Mouse (Mus musculus) fibroblast of lung, adult 2 months (primary cell): Measurements from ENCODE around the gene Phldb1.
A peak's percentile ranks its signal among the peaks of the same experiment; 100 is the strongest.
"Not testable (repeated sequence)": the region's sequence is repeated elsewhere in the genome, so short reads cannot be mapped to it uniquely, and the experiment has no call there.

Experiments
- DNase-seq: peaks from one replicate; pipeline ENCODE4 v3.0.0-alpha.2; 2011; ENCODE audit warnings: low read depth

Phldb1 gene

DNA sequence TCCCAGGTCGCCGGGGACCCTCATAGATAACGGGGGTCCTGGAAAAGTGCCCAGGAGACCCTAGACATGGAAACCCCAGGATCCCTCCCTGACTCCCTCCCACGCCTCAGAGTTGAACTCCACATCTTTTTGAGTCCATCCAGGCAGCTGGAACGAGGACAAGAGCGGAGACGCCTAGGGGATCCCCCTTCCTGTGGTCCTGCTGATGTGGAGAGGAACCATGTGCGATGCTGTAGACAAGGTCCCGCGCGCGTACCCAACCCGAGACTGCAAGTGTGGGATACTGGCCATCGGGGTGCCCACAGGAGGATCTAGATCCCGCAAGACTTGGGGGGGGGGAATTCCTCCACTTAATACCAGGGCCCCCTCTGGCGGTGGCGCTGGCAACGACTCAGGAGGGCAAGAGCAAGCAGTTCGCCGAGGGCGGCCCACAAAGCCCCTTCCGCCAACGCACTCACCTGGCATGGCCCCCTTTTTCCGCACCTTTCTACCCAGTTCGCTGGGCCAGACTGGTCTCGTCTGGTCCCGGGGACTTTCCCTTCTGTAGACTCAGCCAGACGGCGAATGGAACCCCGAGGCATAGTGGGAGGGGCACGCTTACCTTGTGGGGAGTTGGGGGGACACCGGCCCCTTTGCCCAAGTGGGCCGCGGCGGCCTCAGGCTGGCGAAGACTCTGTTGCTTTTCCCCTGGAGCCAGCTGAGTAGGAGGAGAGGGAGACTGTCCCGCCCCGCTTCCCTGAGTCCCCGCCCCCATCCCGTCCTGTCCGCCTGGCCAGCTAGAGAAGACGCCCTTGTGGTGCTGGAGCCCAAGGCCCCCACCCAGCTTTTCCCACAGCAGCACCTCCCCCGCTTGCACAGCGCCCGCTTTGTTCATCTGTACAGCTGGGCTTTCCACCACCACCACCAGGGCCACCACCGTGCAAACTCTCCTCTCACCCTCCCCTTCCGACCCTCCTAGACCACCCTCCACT lies at the start of gene Phldb1:
Phldb1 (minus strand) TSS at position 675 of the 971 bp plus-strand sequence.
- DNase-seq, result peak; percentile 78

DNA sequence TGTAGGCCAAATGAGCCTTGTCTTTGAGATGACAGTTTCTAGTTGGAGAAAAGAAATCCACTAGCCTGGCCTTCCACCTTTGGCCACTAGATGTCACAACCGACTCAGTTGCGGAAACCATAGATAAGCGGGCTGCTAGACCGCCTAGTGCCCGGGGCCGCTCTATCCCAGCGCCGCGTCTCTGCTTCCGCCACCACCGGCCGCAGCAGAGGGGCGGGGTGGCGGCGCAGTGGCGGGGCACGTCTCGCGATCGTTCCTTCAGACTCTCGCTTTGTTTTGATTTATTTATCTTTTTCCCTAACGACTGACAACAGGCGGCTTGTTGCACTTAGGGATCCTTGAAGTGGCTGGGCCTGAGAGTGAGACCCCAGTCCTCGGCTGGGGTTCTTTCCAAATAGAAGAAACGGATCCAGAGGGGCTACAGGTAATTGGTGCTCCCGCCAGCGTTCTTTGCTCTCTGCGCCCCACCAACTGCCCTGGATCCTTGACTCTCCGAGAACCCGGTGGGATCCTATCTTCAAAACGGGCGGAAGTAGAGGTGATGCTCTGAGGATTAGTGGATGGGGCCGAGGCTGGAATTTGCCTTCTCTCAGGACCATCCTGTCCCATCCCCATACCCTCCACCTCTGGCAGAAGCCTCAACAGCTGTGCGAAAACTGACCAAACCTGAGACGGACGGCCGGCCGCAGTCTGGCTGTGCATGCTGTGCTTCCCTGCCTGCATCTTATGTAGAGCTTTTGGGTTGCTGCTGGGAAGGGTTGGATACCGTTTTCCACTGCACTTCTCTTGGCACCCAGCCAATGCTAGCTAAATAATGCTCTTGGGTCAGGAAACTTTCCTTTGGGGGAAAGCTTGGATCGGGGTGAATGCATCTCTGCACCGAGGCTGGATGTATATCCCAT lies 38.0 kb upstream of the Phldb1 start:
- peak; percentile 91 for DNase-seq

DNA sequence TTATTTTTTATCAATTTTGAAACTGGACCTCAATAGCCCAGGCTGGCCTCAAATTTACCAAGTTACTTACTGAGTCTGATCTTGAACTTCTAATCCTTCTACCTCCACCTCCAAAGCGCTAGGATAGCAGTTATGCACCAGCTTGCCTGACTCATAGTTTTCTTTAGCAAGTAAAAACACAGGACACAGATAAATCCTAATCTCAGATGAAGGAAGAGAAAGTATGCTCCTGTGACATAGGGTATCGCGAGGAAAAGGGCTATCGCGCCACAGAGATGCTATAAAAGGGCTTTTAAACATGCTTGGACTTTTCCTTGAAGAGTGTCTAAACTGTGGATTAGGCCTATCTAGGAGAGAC lies 37.4 kb upstream of the Phldb1 start:
- DNase-seq, result no peak

DNA sequence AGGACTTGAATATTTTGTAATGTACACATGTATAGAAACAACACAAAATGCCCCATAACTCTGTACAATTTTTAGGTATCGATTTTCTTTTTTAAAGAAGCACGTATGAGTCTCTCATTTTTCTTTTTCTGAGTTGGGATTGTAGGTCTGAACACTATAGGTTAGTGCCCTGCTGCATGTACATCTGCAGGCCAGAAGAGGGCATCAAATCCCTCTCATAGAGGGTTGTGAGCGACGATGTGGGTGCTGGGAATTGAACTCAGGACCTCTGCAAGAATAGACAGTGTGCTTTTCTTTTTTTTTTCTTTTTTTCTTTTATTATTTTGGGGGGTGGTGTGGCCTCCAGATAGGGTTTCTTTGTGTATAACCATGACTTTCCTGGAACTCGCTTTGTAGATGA lies 36.4 kb upstream of the Phldb1 start:
- DNase-seq, result no peak

DNA sequence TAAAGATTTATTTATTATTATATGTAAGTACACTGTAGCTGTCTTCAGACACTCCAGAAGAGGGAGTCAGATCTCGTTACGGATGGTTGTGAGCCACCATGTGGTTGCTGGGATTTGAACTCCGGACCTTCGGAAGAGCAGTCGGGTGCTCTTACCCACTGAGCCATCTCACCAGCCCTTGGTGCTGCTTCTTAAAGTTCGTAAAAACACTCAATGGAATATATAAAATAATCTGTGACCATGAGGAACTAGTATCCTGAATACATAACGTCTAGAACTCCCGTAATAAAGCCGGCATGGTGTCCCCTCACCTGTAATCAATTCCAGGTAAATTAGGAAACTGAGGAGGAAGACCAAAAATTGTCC lies 33.0 kb upstream of the Phldb1 start:
- DNase-seq, result not testable (repeated sequence)

DNA sequence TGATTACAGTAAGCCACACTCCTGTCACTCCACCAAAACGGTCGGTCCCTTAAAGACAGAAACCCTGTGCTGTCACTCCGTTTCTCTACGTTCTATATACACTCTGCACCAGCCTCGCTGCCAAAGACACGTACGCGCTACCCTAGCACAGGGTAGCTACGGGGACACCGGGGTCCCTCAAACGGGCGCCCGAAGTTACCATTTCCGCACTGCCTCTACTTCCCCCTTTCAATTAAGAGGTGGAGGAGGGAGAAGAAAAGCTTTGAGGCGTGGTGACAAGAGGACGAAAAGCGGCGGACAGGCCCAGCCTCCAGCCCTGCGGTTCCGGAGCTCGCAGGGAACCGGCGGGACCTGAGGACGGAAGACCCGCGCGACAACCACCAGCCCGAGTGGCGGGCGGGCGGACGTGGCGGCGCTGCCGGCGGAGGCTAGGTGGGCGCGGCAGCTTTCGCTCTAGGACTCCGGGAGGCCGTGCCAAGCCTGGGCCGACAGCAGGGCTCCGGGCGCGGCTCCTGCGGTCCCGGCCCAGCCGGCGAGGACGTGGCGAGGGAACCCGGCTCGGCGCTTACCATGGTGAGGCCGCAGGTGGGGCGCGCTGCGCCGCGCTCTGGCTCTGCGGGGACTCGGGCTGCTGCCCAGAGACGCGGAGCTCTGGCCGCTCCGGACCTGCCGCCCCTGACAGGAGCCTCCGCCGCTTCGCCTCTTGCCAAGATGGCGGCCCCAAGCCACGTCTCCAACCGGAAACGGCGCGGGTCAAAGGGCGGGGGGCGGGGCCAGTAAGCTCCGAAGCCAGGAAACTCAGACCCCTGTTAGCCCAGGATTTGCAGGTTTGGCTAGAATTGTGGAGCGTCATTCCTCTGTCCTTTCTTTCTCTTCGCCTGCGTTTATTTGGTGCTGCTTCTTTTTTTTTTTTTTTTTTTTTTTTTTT lies 32.4 kb upstream of the Phldb1 start, which contains the start of the genes Arcn1 and Ift46:
Arcn1 (minus strand) TSS at position 745 of the 928 bp plus-strand sequence.
Ift46 (plus strand) TSS at position 808 of the 928 bp plus-strand sequence.
- peak; percentile 57 for DNase-seq

DNA sequence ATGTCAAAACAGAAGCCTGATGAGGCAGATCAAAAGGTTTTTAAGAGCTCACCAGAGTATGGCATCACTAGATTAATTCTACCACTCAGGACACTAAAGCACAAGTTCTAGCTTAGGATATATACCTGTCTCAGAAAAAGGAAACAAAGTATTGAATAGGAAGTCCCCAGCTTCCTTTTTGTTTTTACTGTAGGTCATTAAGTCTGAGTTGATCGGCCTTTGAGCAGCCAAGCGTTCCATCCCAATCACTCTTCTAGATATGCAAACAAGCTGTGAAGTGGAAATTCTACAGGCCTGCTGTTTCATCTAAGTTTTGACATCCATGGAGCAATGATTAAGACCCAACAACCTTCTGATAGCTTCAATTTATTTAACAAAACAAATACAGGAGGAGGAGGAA lies 25.9 kb upstream of the Phldb1 start:
- no peak for DNase-seq

DNA sequence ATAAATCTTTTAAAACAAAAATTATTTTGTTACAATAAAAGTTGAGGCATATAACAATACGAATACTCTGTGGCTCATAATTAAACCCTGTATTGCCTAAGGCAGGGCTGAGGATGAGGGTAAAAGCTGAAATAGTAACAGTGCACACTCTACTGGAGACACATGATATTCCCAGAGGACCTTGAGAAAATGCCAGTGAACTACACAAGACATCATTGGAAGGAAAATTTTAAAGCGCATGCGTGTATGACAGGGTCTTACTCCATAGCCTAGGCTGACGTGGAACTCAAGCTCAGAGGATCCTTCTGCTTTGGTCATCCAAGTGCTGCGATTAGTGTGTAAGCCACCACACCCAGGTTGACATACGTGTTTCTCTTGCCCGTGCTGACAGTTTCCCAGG lies 13.5 kb upstream of the Phldb1 start:
- no peak for DNase-seq

DNA sequence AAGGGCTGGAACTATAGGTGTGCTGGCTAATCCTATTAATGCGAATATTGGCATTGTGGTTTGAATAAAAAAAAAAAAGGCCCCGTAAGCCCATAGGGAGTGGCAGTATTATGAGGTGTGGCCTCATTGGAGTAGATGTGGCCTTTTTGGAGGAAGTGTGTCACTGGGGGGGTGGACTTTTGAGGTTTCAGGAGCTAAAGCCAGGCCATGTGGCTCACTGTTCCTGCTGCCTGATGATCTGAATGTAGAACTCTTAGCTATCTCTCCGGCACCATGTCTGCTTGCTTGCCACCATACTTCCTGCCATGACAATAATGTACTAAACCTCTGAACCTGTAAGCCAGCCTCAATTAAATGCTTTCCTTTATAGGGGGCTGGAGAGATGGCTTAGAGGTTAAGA lies 12.3 kb upstream of the Phldb1 start:
- no peak for DNase-seq

DNA sequence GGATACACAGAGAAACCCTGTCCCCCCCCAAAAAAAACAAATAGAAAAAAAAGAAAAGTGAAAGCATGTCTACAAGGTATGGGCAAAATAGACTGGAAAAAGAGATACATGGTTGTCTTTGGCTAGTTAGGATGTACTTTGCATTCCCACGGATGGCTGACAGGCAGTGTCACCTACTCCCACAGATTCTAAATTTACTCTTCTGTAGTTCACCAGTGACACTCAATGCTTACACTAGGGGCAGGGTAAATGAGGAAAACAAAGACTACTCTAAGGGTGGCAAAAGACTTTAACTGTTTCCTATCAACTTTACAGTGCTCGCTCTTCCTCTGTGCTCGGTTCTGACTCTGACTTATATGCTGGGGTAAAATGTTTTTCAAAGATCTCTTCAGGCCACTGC lies 11.7 kb upstream of the Phldb1 start:
- no peak for DNase-seq

DNA sequence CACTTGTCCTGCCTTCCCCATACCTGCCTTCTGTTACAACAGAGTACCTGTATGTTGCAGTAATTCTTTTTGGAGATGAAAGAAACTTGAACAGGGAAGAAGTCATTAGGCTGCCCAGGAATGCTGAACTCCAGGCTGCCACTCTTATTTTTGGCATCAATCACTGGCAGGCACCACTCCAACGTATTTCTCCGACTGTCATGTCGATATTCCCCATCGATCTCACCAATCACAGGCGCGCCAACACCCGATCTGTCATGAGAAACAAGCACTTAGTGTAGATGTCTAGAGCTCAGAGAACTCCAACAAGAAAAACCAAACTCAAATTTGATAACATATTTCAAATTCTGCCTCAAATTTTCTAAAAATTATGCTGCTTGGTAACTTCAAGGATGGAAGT lies 10.4 kb upstream of the Phldb1 start:
- DNase-seq, result no peak

DNA sequence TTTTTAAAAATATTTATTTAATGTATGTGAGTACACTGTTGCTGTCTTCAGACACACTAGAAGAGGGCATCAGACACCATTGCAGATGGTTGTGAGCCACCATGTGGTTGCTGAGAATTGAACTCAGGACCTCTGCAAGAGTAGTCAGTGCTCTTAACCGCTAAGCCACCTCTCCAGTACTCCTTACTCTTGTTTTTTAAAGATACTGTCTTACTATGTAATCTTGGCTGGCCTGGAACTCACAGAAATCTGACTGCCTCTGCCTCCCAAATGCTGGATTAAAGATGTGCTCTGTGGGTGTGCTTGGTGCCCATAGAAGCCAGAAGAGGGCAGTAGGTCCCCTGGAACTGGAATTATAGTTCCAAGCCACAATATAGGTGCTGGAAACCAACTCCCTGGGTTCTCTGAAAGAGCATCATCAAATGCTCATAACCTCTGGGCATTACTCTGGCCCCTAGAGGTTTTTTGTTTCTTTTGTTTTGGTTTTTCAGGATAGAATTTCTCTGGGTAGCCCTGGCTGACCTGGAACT lies 5.7 kb upstream of the Phldb1 start:
- no peak for DNase-seq

DNA sequence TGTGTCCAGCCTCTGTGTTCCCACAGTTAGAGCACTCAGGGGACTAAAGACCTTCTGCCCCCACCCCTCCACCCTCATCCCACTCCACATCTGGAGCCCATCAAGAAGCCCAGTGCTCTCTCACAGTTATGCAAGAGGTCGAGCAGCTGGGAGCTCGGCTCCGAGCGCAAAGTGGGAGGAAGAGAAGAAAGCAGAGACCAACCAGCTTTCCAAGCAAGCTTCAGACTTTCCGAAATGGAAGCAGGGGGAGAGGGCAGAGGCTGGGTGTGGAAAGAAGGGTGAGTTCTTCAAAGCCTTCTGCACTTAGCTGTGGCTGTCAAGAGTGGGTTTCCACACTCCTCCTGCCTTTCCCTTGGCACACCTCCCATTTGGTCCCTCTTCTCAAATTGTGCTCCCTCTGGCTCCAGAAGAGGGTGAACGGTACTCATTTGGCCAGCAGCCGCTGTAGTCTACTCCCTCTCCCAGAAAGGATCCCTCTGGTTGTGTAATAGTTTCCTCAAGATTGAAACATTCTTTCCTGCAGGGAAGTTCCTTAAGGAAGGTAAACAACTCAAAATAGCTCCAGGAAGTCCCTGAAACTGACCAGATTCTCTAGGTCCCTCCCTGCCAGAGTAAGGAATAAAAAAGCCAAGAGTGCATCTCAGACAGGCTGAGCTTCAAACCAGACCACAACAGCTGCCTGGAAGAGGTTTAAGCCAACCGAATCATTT lies 2.4 kb upstream of the Phldb1 start:
- DNase-seq, result peak; percentile 80

DNA sequence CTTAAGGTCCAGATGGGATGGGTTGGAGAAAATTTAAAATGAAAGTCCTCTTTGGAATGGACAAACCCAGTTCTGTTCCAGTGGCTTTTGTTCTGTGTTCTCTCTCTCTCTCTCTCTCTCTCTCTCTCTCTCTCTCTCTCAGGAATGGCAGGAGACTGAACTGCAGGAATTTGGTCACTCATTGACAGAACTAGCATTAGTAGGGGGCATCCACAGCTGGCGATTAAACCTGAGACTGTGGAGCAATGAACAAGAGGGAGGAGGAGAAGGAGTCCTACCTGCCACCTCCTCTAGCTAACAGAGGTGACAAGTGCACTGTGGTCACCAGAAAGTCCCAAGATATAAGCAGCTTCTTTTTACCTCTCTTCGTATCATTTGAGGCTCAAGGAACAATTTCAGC lies 1.3 kb upstream of the Phldb1 start:
- no peak for DNase-seq

DNA sequence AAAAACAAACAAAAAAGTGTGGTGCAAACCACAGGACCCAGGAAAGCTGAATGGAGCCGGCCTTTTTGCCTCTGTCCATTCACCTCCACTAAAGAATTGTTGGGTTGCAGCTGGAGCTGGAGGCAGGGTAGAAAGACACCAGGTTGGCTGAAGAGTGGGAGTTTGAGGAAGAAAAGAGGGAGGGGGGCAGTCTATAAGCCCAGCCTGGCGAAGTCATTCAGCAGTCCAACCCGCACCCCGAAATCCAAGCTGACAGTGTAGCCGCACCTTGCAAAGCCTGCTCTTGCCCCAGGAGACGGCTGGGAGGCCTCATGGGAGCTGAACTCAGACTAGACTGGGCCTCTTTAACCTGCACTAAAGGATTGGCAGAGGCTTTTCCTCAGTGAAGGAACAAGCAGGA lies 888 bp upstream of the Phldb1 start:
- DNase-seq, result no peak

DNA sequence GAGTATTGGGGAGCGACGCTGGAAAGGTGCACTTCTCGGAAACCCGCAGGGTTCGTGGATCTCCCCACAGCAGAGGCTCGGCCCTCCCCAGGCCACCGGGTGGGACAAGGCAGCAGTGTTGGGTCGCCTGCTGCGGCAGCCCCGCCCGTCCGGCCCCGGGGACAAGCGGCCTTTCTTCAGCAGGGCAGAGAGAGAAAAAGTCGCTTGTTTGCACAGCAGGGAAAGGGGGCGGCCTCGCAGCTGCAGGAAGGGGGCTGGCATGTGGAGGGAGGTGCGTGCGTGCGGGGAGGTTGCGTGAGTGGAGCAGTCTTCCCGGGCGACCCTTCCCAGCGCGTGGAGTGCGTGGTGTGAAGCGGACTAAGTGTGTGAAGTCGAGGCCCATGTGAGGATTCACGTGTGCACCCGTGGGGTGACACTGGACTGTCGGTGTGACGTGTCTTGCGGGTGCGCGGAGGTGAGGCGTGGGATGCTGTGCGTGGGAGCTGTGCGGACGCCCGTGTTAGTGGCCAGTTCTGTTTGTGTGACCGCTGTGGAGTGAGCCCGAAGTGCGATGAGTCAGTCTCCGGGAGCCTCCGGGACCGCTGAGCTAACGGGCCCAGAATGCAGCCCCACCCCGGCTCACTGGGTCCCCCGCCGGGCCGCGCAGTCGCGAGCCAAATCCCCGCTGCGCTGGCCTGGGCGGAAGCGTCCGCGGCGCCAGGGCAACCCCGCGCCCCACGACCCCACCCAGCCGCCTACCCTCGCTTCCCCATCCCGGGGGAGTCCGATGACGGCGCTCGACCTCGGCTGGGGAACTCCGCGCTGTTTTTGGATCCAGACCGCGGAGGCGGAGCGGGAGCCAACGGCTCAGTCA lies 1.1 kb downstream of the Phldb1 start:
- peak; percentile 73 for DNase-seq

DNA sequence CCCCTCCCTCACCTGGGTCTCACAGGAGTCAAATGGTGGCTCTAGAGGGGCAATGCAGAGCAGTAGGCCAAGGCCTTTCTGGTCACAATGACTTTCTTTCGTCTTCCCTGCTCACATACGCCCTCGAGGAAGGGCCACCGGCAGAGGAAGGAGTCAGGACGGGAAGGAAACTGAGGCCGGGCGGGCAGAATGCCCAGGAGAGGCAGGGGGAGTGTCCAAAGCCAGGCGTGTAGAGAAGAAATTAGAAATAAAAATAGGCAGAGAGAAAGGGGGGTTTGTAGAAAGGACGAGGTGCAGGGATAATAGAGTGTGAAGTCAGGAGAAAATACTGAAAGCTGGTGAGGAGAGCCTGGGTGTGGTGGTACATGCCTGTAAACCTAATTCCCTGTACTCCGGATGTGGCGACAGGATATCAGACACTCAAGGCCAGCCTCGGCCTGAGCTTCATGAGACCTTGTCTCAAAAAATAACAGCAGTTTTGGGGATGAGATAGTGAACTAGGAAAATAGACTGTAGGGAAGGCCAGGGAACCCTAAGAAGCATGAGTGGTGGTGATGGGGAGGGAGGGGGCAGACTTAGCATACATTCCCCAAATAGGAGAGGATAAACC lies 2.0 kb downstream of the Phldb1 start:
- DNase-seq, result no peak

DNA sequence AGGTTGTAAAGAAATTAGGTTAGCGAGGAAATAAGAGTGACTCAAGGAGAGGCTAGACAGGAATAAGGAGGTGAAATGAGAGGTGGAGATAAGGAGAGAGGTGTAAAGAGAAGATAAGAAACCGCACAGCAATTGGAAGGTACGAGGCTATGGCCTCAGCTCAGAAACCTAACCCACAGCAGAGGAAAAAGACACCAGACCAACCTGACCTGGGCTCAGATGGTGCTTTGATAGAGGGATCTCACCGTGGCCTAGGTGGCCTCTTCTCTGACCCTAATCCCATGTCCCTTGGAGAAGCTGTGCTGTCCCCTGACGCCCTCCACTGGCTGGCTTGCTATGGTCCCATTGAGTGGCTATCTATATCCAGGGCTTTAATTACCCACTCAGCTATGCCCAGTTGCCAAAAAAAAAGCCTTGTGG lies 2.9 kb downstream of the Phldb1 start:
- DNase-seq, result no peak

DNA sequence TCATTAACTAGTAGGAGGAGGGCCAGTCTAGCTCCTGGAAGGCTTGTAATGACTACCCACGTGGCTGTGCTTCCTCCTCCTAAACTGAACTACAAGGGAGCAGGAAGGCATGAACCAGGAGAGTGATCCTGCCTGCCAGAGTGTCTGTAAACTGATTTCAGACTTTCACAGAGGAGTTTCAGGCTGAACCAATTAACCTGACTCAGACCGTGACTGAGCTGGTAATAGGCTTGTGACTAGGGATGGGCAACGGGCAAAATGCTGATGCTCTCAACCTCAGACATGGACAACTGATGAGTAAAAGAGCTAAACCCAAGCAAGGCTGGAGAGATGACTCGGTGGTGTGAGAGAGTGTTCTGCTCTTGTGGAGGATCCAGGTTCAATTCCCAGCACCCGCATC lies 7.6 kb downstream of the Phldb1 start:
- no peak for DNase-seq
